Mouse (Mus musculus): ENCODE data around the gene Traip.
A peak's percentile ranks its signal among the peaks of the same experiment; 100 is the strongest.

The Traip gene

GRCm38 (mm10) chr9:107949922-107950235, at the start of gene Traip:
Traip (plus strand) TSS chr9:107950136.
- DNase-seq, result no peak

- peak; percentile 95 for DNase-seq
Observed at GRCm38 (mm10) chr9:107900840-107901626, 48.9 kb upstream of the Traip start.

- no peak for DNase-seq
Observed at GRCm38 (mm10) chr9:107901627-107901914, 48.4 kb upstream of the Traip start.

GRCm38 (mm10) chr9:107904726-107905125, 45.2 kb upstream of the Traip start:
- peak; percentile 90 for DNase-seq

- DNase-seq, result no peak
Observed at GRCm38 (mm10) chr9:107906252-107906966, 43.5 kb upstream of the Traip start, which contains the start of gene Mst1r. Mst1r (plus strand) TSS chr9:107906873.

GRCm38 (mm10) chr9:107906967-107907800, 42.8 kb upstream of the Traip start:
- no peak for DNase-seq

GRCm38 (mm10) chr9:107907801-107908120, 42.2 kb upstream of the Traip start:
- DNase-seq, result no peak

- DNase-seq, result no peak
Observed at GRCm38 (mm10) chr9:107908410-107909158, 41.4 kb upstream of the Traip start.

- DNase-seq, result no peak
Observed at GRCm38 (mm10) chr9:107910025-107910769, 39.7 kb upstream of the Traip start.

GRCm38 (mm10) chr9:107914764-107915420, 35.0 kb upstream of the Traip start:
- DNase-seq, result no peak

- no peak for DNase-seq
Observed at GRCm38 (mm10) chr9:107917895-107918608, 31.9 kb upstream of the Traip start.

GRCm38 (mm10) chr9:107918884-107919283, 31.1 kb upstream of the Traip start:
- no peak for DNase-seq

GRCm38 (mm10) chr9:107919441-107919840, 30.5 kb upstream of the Traip start:
- no peak for DNase-seq

GRCm38 (mm10) chr9:107923021-107923420, 26.9 kb upstream of the Traip start:
- no peak for DNase-seq

GRCm38 (mm10) chr9:107923956-107924355, 26.0 kb upstream of the Traip start:
- no peak for DNase-seq

- DNase-seq, result no peak
Observed at GRCm38 (mm10) chr9:107925251-107925650, 24.7 kb upstream of the Traip start.

GRCm38 (mm10) chr9:107926920-107927420, 23.0 kb upstream of the Traip start:
- DNase-seq, result no peak

GRCm38 (mm10) chr9:107927749-107928148, 22.2 kb upstream of the Traip start:
- DNase-seq, result no peak

GRCm38 (mm10) chr9:107928169-107928568, 21.8 kb upstream of the Traip start, which contains the start of gene Actl11:
Actl11 (plus strand) TSS chr9:107928469.
- no peak for DNase-seq

- DNase-seq, result no peak
Observed at GRCm38 (mm10) chr9:107932221-107932620, 17.7 kb upstream of the Traip start.

GRCm38 (mm10) chr9:107934146-107934545, 15.8 kb upstream of the Traip start:
- DNase-seq, result no peak
